Mouse (Mus musculus) hindbrain, embryonic 15.5 days (tissue): ENCODE measurements around the gene Pdcd1lg2. TPM values are rescaled to one million over a fixed set of nuclear protein-coding genes. Genes with fewer than 3 reads are reported as not detected.

ENCODE experiments used
- ATAC-seq: fragments of 200-750 bp; cut with Nextera tagmentation; 2 replicates; pipeline ENCODE4 v1.8.0; 2017; ENCODE audit warnings: low read depth, moderate number of reproducible peaks, moderate TSS enrichment; ENCODE audit not compliant: low FRiP score
- H3K27ac ChIP-seq: fragments of 300-500 bp; sonication (generic); replicated peaks from 2 replicates; pipeline ENCODE4 v1.5.1; 2015; ENCODE audit warnings: mild to moderate bottlenecking, inconsistent platforms
- H3K27me3 ChIP-seq: fragments of 300-500 bp; sonication (generic); 2 replicates; pipeline ENCODE4 v1.6.1; 2015; ENCODE audit warnings: control low read depth, inconsistent platforms
- H3K36me3 ChIP-seq: fragments of 300-500 bp; sonication (generic); 2 replicates; pipeline ENCODE4 v1.6.1; 2015; ENCODE audit warnings: control low read depth, inconsistent platforms
- H3K4me1 ChIP-seq: fragments of 300-500 bp; sonication (generic); replicated peaks from 2 replicates; pipeline ENCODE4 v1.6.1; 2015; ENCODE audit warnings: control low read depth, inconsistent platforms
- H3K4me2 ChIP-seq: fragments of 300-500 bp; sonication (generic); 2 replicates; pipeline ENCODE4 v1.6.1; 2015; ENCODE audit warnings: moderate library complexity, mild to moderate bottlenecking, inconsistent platforms
- H3K4me3 ChIP-seq: fragments of 300-500 bp; sonication (generic); 2 replicates; pipeline ENCODE4 v1.5.1; 2015; ENCODE audit warnings: mild to moderate bottlenecking, inconsistent platforms
- H3K9ac ChIP-seq: fragments of 300-500 bp; sonication (generic); 2 replicates; pipeline ENCODE4 v1.6.1; 2015; ENCODE audit warnings: inconsistent platforms
- H3K9me3 ChIP-seq: fragments of 300-500 bp; sonication (generic); 2 replicates; pipeline ENCODE4 v1.6.1; 2016; ENCODE audit warnings: control low read depth, inconsistent platforms
- WGBS: fragments of 180-500 bp; shearing (Covaris S2); methylation state at CpG from one replicate; pipeline ENCODE4 v1.1.7; 2015; 5-methylcytosine and 5-hydroxymethylcytosine counted together
- polyA plus RNA-seq: library from polyadenylated mRNA; unstranded; fragments of >200 nt; fragmentation: Nextera tagmentation; extraction: Ambion mirVana; gene quantifications from 2 replicates; pipeline ENCODE4 v1.2.1, GENCODE M21; 2015

Pdcd1lg2 gene
- polyA plus RNA-seq, 1 experiment from 2014 or later: not detected

DNA sequence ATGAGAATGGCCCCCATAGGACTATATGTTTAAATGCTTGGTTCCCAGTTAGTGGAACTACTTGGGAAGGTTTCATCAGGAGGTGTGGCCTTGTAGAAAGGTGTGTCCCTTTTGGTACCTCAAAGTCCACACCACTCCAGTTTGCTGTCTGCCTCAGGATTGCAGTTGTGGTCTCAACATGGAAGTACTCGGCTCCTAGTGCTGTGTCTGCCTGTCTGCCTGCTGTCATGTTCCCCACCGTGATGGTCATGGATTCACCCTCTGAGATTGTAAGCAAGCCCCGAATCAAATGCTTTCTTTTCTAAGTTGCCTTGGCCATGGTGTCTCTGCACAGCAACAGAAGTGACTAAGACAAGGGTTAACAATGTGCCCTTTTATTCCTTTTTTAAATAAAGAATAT lies 103.4 kb downstream of the Pdcd1lg2 start:
- Histone ChIP-seq H3K4me3 (no peak overlapping the region), H3K36me3 (no peaks in the 10 kb centered on the region), H3K4me2 (no peak overlapping the region), H3K9me3 (no peaks in the 10 kb centered on the region), H3K27ac (no peak overlapping the region), H3K9ac (no peak overlapping the region), H3K27me3 (no peaks in the 10 kb centered on the region), H3K4me1 (no peaks in the 10 kb centered on the region)
- 90% methylated on average over 3 of the region's 3 CpGs for WGBS
- no peak for ATAC-seq

DNA sequence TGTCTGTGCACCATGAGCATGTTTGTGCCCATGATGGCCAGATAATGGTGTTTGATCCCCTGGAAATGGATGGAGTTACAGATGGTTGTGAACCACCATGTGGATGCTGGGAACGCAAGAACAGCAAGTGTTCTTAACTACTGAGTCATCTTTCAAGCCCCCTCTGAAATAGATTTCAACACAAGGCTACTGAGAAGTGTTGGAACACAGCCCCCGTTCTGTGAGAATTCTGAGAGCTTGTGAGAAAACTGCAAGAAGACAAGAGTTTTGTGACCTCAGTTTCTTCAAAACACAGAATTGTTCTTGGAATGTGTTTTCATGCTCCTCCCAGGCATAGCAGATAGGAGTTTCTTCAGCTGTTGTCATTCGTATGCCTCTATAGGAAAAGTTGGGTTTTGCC lies 104.7 kb downstream of the Pdcd1lg2 start:
- H3K9me3 ChIP-seq: no peaks in the 10 kb centered on the region
- H3K27ac ChIP-seq: no peak overlapping the region
- no peaks in the 10 kb centered on the region for H3K4me1 ChIP-seq
- 95% methylated on average over 3 of the region's 3 CpGs for WGBS
- H3K4me3 ChIP-seq: no peak overlapping the region
- H3K9ac ChIP-seq: no peak overlapping the region
- no peak overlapping the region for H3K4me2 ChIP-seq
- no peaks in the 10 kb centered on the region for H3K27me3 ChIP-seq
- no peaks in the 10 kb centered on the region for H3K36me3 ChIP-seq
- no peak for ATAC-seq

DNA sequence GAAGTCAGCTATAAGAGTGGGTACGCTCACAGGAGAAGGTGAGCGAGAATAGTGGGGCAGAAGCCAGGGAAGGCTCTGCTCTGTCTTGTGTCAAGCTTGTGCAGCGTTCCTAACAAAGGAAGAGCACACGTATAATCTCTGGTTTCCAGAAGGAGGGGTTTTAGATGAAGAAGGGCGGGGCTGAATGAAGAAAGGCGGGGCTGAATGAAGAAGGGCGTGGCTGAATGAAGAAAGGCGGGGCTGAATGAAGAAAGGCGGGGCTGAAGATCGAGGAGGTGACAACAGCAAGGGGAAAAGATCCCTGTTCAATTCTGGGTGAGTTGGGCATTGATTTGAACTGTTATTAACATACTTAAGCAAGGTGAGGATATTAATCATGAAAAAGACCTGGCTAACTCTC lies 105.3 kb downstream of the Pdcd1lg2 start:
- no peak overlapping the region for H3K27ac ChIP-seq
- no peak overlapping the region for H3K9ac ChIP-seq
- H3K4me1 ChIP-seq: peaks cover 2% of the 10 kb centered on the region
- H3K4me2 ChIP-seq: no peak overlapping the region
- no peak for ATAC-seq
- no peak overlapping the region for H3K4me3 ChIP-seq
- no peaks in the 10 kb centered on the region for H3K36me3 ChIP-seq
- H3K9me3 ChIP-seq: no peaks in the 10 kb centered on the region
- H3K27me3 ChIP-seq: no peaks in the 10 kb centered on the region
- 72% methylated on average over 10 of the region's 10 CpGs for WGBS

DNA sequence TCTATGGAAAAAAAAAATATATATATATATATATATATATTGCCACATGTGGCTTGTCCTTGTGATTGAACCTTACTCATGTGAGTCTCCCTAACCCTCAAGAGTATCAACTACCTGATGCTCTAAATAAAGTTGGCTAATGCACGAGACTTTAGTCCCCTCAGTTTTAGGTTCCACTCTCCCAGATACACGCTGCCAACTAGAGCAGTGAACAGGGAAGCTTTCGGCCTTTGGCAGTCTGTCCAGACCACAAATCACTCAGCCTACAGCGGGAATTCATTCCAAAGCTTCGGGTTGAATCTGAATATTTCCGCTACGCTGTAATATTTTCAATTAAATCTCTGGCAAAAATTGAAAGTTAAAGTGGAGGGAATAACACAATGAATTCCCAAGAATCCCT lies 107.7 kb downstream of the Pdcd1lg2 start:
- H3K27me3 ChIP-seq: no peaks in the 10 kb centered on the region
- H3K36me3 ChIP-seq: no peaks in the 10 kb centered on the region
- WGBS: 92% methylated on average over 7 of the region's 7 CpGs
- H3K27ac ChIP-seq: no peak overlapping the region
- no peak overlapping the region for H3K4me3 ChIP-seq
- peaks cover 13% of the 10 kb centered on the region for H3K4me1 ChIP-seq
- no peaks in the 10 kb centered on the region for H3K9me3 ChIP-seq
- no peak overlapping the region for H3K9ac ChIP-seq
- ATAC-seq: no peak
- H3K4me2 ChIP-seq: no peak overlapping the region

DNA sequence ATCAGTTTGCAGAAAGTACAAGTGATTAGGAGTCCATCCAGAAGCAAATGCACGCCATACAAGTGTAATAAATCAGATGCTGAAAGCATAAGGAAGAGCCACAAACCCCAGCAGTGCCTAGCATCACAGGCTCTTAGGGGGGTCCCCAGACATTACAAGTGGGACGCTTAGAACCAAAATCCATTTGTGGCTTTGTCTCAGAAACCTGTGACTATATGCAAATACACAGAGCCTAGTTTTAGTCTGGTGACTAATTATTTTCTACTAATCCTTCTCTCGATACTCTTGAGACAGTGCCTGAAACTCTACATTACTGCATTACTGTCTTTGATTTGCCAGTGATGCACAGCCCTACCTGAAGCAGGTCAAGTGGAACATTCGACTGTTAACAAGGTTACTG lies 108.2 kb downstream of the Pdcd1lg2 start:
- 83% methylated on average over 4 of the region's 4 CpGs for WGBS

More for the DNA sequence above, 108.2 kb downstream of the Pdcd1lg2 start:
- Histone ChIP-seq H3K9ac (no peak overlapping the region), H3K4me1 (peaks cover 18% of the 10 kb centered on the region), H3K4me3 (no peak overlapping the region), H3K36me3 (no peaks in the 10 kb centered on the region), H3K9me3 (no peaks in the 10 kb centered on the region), H3K27ac (no peak overlapping the region), H3K4me2 (no peak overlapping the region), H3K27me3 (no peaks in the 10 kb centered on the region)
- ATAC-seq: no peak

Other genes with a start within 250 kb of the Pdcd1lg2 start
- gene Jak2, start 159.1 kb upstream of the Pdcd1lg2 start, polyA plus RNA-seq: 13.9 and 15.4 TPM in 2 replicates
- 1.9 and 2.4 TPM in 2 replicates for gene Insl6, start 85.6 kb upstream of the Pdcd1lg2 start, polyA plus RNA-seq
- gene Rln1, start 76.2 kb upstream of the Pdcd1lg2 start, polyA plus RNA-seq: 3.0 and 4.9 TPM in 2 replicates
- 67.7 and 74.6 TPM in 2 replicates for gene Plgrkt, start 43.5 kb upstream of the Pdcd1lg2 start, polyA plus RNA-seq
- gene Cd274, start 43.5 kb upstream of the Pdcd1lg2 start, polyA plus RNA-seq: 0.50 and 0.64 TPM in 2 replicates
- 12.0 and 12.2 TPM in 2 replicates for gene Ric1, start 111.4 kb downstream of the Pdcd1lg2 start, polyA plus RNA-seq
- gene Ermp1, start 237.5 kb downstream of the Pdcd1lg2 start, polyA plus RNA-seq: 10.6 and 11.4 TPM in 2 replicates